Mouse (Mus musculus): ENCODE results near the gene Fcgbp.
"Not testable (repeated sequence)": the region's sequence is repeated elsewhere in the genome, so short reads cannot be mapped to it uniquely, and the experiment has no call there.

Gene Fcgbp

GRCm38 (mm10) chr7:28070531-28071298, at the start of gene Fcgbp:
Gene Fcgbp, plus strand, starts transcription at chr7:28071236.
- no peak for DNase-seq (ENCODE audit: low spot score)

GRCm38 (mm10) chr7:28044524-28044923, 26.5 kb upstream of the Fcgbp start:
- no peak for DNase-seq (ENCODE audit: low spot score)

- DNase-seq (ENCODE audit: low spot score), result peak; percentile 97
Observed at GRCm38 (mm10) chr7:28049476-28050409, 21.3 kb upstream of the Fcgbp start, which contains the start of gene Psmc4. Gene Psmc4, minus strand, starts transcription at chr7:28050101.

- DNase-seq (ENCODE audit: low spot score), result no peak
Observed at GRCm38 (mm10) chr7:28050584-28050983, 20.5 kb upstream of the Fcgbp start.

GRCm38 (mm10) chr7:28053046-28053930, 17.7 kb upstream of the Fcgbp start:
- DNase-seq (ENCODE audit: low spot score), result no peak

- no peak for DNase-seq (ENCODE audit: low spot score)
Observed at GRCm38 (mm10) chr7:28059972-28060371, 11.1 kb upstream of the Fcgbp start.

GRCm38 (mm10) chr7:28068661-28069060, 2.4 kb upstream of the Fcgbp start:
- no peak for DNase-seq (ENCODE audit: low spot score)

- no peak for DNase-seq (ENCODE audit: low spot score)
Observed at GRCm38 (mm10) chr7:28069546-28070172, 1.4 kb upstream of the Fcgbp start.

- DNase-seq (ENCODE audit: low spot score), result no peak
Observed at GRCm38 (mm10) chr7:28084215-28084614, 13.2 kb downstream of the Fcgbp start.

GRCm38 (mm10) chr7:28086236-28086635, 15.2 kb downstream of the Fcgbp start:
- DNase-seq (ENCODE audit: low spot score), result no peak

GRCm38 (mm10) chr7:28093541-28093940, 22.5 kb downstream of the Fcgbp start:
- no peak for DNase-seq (ENCODE audit: low spot score)

GRCm38 (mm10) chr7:28099101-28099500, 28.1 kb downstream of the Fcgbp start:
- DNase-seq (ENCODE audit: low spot score), result no peak

GRCm38 (mm10) chr7:28100596-28101590, 29.9 kb downstream of the Fcgbp start:
- DNase-seq (ENCODE audit: low spot score), result peak; percentile 25

- DNase-seq (ENCODE audit: low spot score), result not testable (repeated sequence)
Observed at GRCm38 (mm10) chr7:28102936-28103335, 31.9 kb downstream of the Fcgbp start.

GRCm38 (mm10) chr7:28104670-28105069, 33.6 kb downstream of the Fcgbp start:
- peak; percentile 32 for DNase-seq (ENCODE audit: low spot score)

- no peak for DNase-seq (ENCODE audit: low spot score)
Observed at GRCm38 (mm10) chr7:28106241-28106640, 35.2 kb downstream of the Fcgbp start.

GRCm38 (mm10) chr7:28114648-28115047, 43.6 kb downstream of the Fcgbp start:
- DNase-seq (ENCODE audit: low spot score), result no peak

GRCm38 (mm10) chr7:28129166-28129565, 58.1 kb downstream of the Fcgbp start, which contains the start of gene 9530053A07Rik:
Gene 9530053A07Rik, plus strand, starts transcription at chr7:28129466.
- no peak for DNase-seq (ENCODE audit: low spot score)

- DNase-seq (ENCODE audit: low spot score), result peak; percentile 33
Observed at GRCm38 (mm10) chr7:28137613-28138012, 66.6 kb downstream of the Fcgbp start.

GRCm38 (mm10) chr7:28148263-28148662, 77.2 kb downstream of the Fcgbp start:
- DNase-seq (ENCODE audit: low spot score), result peak; percentile 75
